Mouse (Mus musculus): Measurements from ENCODE around the gene Cpeb4.

- TF ChIP-seq CTCF (IDR thresholded peaks at IDR 0.05; ENCODE audit: control insufficient read depth, insufficient read depth, insufficient read length): no peak
- TF ChIP-seq MAX (IDR thresholded peaks at IDR 0.05): no peak
- TF ChIP-seq CEBPB (IDR thresholded peaks at IDR 0.05; ENCODE audit: low read depth): no peak
- no peak for TF ChIP-seq FOSL1 (IDR thresholded peaks at IDR 0.05; ENCODE audit: insufficient read depth, low read length, poor library complexity, severe bottlenecking)
- no peak for TF ChIP-seq USF1 (IDR thresholded peaks at IDR 0.05; ENCODE audit: low read depth)
- no peak for TF ChIP-seq MYOG (IDR thresholded peaks at IDR 0.05; ENCODE audit: control insufficient read depth, extremely low read depth, insufficient read length)
Observed at GRCm38 (mm10) chr11:31843177-31843833, 28.7 kb upstream of the Cpeb4 start.
